Mouse (Mus musculus): ENCODE data around the gene Map4. TPM values are rescaled to one million over a fixed set of nuclear protein-coding genes. Genes with fewer than 3 reads are reported as not detected.
"Not testable (repeated sequence)": the region's sequence is repeated elsewhere in the genome, so short reads cannot be mapped to it uniquely, and the experiment has no call there.

Gene Map4
- polyA plus RNA-seq, 1 experiment from 2014 or later: 11.9 TPM

DNA sequence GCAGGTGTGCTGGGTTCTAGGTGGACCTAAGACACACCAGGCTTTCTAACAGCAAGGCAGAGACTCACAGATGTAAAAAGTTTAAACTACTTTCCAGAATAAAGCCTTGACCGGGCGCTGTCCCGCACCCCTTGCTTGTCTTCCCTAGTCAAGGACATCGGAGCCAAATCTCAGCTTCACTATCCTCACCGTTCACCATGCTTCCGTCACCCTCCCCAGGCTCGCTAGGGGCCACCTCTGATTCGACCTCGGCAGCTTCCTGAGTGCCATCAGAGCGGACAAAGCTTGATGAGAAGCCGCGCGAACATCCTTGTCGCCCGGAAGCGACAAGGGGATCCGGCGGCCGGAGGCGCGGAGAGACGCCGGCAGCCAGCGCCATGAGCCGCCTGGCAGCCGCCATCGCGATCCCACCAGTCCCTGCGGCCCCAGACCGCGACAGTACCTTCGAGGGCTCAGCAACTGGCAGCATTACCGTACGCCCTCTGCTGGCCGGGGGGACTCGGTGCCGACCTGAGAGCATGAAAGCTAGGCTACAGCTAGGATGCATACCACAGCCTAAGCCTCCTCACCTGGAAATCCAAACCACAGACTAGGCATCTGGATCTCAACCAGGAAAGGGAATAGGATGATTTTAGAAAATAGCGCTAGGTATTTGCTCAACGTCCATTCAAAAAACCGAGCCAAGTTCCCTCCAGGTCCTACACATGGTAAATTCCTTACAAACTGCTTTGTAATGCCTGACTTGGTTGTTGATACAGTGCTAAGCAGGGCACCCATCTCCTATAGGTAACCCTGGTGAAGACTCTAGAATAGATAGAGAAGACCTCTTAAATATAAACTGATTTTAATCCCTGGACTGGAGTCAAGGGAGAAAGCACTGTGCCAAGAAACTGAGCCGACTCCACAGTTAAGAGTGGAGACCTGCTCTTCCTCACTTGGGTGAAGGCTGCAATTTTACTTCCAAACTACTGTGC, 169.7 kb downstream of the Map4 start:
- H3K27ac ChIP-seq (replicated peaks): 0 out of 2 replicates have a peak overlapping the region, but pooled peaks have one; percentile 30
- 3% methylated on average over 41 of the region's 41 CpGs for WGBS (ENCODE audit: insufficient replicate concordance)
- H3K9me3 ChIP-seq (replicated peaks): no peaks in the 10 kb centered on the region
- peaks cover 31% of the 10 kb centered on the region for H3K36me3 ChIP-seq (replicated peaks)
- H3K9ac ChIP-seq: peak overlapping the region; percentile 81
- peak overlapping the region; percentile 77 for H3K4me2 ChIP-seq
- peak; percentile 91 for ATAC-seq (ENCODE audit: insufficient read depth)
- no peaks in the 10 kb centered on the region for H3K27me3 ChIP-seq
- H3K4me3 ChIP-seq (replicated peaks): peak overlapping the region; percentile 91
- peaks cover 12% of the 10 kb centered on the region for H3K4me1 ChIP-seq (replicated peaks)

DNA sequence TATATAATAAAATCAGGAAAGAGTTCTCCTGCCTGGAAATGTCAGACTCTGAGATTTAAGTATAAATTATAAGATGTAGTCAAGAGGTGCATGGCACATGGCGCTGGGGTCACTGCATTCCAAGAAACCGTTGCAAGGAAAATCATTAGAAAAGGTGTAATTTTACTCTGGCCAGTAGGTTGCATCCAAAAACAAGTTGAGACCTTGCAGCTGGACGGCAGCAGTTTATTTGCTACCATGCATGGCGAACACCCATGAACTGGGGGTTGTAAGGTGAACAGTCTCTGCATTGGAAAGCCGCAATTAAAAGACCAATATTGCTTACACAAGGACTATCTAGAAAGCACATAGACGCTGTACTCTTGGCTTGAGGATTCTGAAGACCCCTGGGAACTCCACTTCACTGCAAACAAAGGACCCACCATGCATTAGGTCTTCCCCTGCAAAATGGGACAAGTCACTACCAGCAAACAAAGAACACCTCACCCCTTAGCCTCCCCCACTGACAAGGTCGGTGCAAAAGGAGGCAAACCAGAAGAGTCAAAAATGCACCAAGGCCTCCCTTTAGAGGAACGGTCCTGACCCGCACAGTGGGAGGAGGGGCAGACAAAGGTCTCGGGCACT, 185.2 kb downstream of the Map4 start:
- no peaks in the 10 kb centered on the region for H3K27me3 ChIP-seq
- peaks cover 23% of the 10 kb centered on the region for H3K4me1 ChIP-seq (replicated peaks)
- H3K36me3 ChIP-seq (replicated peaks): peaks cover 16% of the 10 kb centered on the region
- ATAC-seq (ENCODE audit: insufficient read depth): no peak
- H3K9ac ChIP-seq: peak overlapping the region; percentile 93
- peak overlapping the region; percentile 96 for H3K27ac ChIP-seq (replicated peaks)
- peak overlapping the region; percentile 87 for H3K4me2 ChIP-seq
- H3K4me3 ChIP-seq (replicated peaks): peak overlapping the region; percentile 98
- 12% methylated on average over 10 of the region's 10 CpGs for WGBS (ENCODE audit: insufficient replicate concordance)
- no peaks in the 10 kb centered on the region for H3K9me3 ChIP-seq (replicated peaks)

DNA sequence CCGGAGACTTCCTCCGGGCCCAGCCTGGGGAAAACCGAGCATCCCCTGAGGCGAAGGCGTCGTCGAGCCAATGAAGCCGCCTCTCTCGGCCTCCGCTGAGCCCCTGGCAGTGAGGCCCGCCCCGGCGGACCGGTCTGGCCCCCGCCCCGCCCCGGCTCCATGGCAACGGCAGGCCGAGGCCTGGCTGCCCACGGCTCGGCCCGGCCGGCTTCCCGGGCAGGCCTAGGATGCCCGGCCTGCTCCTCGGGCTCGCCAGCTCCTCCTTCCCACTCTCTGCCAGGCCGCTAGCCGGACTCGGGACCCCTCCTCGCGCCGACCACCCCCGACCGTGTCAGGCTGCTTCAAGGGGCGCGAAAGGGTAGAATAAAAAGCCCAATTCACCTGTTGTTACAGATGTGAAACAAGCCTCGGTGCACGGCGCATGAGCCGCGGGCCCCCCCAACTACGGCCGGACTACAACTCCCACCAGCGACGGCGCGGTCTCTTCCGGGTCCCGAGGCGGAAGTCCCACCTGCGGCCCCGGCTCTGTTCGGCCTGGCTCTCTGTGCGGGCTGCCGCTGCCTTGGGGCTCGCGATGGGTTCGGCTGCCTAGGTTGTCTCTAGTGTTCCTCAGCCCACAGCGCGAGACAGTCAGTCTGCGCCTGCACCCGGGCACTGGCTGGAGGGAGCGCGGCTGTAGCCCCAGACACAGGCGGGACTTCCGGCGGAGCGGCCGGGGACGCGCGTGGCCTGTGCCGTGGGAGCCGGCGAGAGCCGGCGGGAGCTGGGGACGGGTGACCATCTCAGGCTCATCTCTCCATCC, 185.9 kb downstream of the Map4 start, which contains the start of gene Smarcc1:
Gene Smarcc1, plus strand, starts transcription at position 732 of the 802 bp plus-strand sequence.
- Histone ChIP-seq H3K4me2 (peak within 1 kb of the TSS; percentile 87), H3K4me3 (replicated peaks) (peak within 1 kb of the TSS; percentile 98), H3K9me3 (replicated peaks) (no peaks in the 10 kb centered on the region), H3K27me3 (no peaks in the 10 kb centered on the region), H3K27ac (replicated peaks) (peak within 1 kb of the TSS; percentile 96), H3K4me1 (replicated peaks) (peaks cover 23% of the 10 kb centered on the region), H3K36me3 (replicated peaks) (peaks cover 13% of the 10 kb centered on the region; the same call in 1 of the 2 replicates), H3K9ac (peak within 1 kb of the TSS; percentile 93)
- peak; percentile 97 for ATAC-seq (ENCODE audit: insufficient read depth)
- under 1% methylated on average over 79 of the region's 79 CpGs for WGBS (ENCODE audit: insufficient replicate concordance)

DNA sequence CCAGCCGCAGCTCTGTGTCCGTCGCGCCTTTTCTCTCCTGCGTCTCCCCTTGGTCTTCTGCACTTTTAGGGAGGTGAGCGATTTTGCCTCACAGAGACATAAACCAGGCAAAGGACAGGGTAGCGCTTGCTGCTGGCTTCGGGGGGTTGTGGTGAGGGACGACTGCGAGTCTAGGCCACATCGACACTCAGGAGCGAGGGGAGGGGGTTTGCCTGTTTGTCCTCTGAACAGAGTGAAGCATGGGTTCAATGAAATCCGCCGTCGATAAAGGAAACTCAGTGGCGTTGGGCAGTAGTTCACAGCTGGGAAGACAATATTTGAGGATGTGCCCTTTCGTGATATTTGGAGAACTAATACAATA, 186.5 kb downstream of the Map4 start, which contains the start of gene Dhx30:
Gene Dhx30, minus strand, starts transcription at position 52 of the 361 bp plus-strand sequence.
- Histone ChIP-seq H3K4me3 (replicated peaks) (peak within 1 kb of the TSS; percentile 98), H3K9me3 (replicated peaks) (no peaks in the 10 kb centered on the region), H3K36me3 (replicated peaks) (peaks cover 7% of the 10 kb centered on the region; the same call in 1 of the 2 replicates), H3K4me2 (peak within 1 kb of the TSS; percentile 87), H3K4me1 (replicated peaks) (peaks cover 23% of the 10 kb centered on the region), H3K9ac (peak within 1 kb of the TSS; percentile 93), H3K27ac (replicated peaks) (peak within 1 kb of the TSS; percentile 96), H3K27me3 (no peaks in the 10 kb centered on the region)
- no peak for ATAC-seq (ENCODE audit: insufficient read depth)
- WGBS (ENCODE audit: insufficient replicate concordance): 0% methylated on average over 17 of the region's 17 CpGs

DNA sequence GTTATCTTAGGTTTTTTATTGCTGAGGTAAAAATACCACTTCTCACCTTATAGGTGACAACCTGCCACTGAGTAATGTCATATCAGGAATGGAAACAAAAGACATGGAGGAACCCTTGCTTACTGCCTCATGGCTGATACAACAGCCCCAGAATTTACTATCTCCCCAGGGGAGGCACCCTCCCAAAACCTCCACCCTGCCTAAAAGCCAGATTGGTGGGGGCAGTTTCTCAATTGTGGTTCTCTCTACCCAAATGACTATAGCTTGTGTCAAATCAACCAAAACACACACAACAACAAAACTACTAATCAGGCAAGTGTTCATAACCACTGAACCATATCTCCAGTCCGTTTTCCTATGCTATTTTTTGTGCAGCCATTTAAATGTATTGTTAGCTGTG, 187.0 kb downstream of the Map4 start:
- peak overlapping the region; percentile 93 for H3K9ac ChIP-seq
- no peaks in the 10 kb centered on the region for H3K9me3 ChIP-seq (replicated peaks)
- H3K36me3 ChIP-seq (replicated peaks): peaks cover 2% of the 10 kb centered on the region; the same call in 1 of the 2 replicates
- ATAC-seq (ENCODE audit: insufficient read depth): no peak
- peak overlapping the region; percentile 87 for H3K4me2 ChIP-seq
- peaks cover 23% of the 10 kb centered on the region for H3K4me1 ChIP-seq (replicated peaks)
- no peaks in the 10 kb centered on the region for H3K27me3 ChIP-seq
- peak overlapping the region; percentile 98 for H3K4me3 ChIP-seq (replicated peaks)
- WGBS (ENCODE audit: insufficient replicate concordance): 51% methylated on average over 1 of the region's 1 CpGs
- H3K27ac ChIP-seq (replicated peaks): peak overlapping the region; percentile 96

DNA sequence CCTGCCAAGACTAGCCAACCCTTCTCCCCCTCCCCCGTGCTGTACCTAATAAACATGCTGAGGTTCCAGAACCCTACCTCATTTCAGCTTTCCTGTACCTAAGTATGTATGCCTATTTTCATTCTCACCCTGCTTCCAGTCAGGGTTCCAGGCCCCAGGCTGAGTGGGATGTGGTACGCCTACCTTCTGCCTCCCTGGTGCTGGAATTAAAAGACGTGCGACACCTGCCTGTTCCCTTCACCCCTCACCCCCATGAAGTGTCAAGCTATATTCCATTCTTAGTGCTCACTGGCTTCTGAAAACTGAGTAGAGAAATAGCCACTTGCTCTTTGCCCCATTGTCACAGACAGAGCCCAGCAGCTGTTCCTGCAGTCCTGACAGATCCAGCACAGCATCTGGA, 190.2 kb downstream of the Map4 start:
- Histone ChIP-seq H3K9me3 (replicated peaks) (no peaks in the 10 kb centered on the region), H3K27me3 (no peaks in the 10 kb centered on the region), H3K9ac (no peak overlapping the region), H3K4me3 (replicated peaks) (no peak overlapping the region), H3K4me2 (no peak overlapping the region), H3K27ac (replicated peaks) (no peak overlapping the region), H3K36me3 (replicated peaks) (no peaks in the 10 kb centered on the region), H3K4me1 (replicated peaks) (peaks cover 20% of the 10 kb centered on the region)
- no peak for ATAC-seq (ENCODE audit: insufficient read depth)
- WGBS (ENCODE audit: insufficient replicate concordance): 76% methylated on average over 4 of the region's 4 CpGs

DNA sequence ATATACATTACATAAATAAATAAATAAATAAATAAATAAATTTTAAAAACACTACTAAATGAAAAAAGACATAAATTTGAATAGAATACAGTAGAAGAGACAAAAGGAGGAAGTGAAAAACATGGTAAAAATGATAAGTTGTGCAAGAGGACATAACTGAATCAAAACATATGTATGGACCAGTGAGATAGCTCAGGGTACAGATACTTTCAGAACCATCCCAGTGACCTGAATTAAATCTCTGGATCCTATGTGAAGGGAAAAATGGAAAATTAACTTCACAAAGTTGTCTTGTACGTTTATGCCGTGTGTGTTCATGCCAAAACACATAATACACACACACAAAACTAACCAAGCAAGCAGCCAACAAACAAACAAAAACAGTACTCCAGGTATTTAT, 192.1 kb downstream of the Map4 start:
- H3K27ac ChIP-seq (replicated peaks): no peak overlapping the region
- no peaks in the 10 kb centered on the region for H3K9me3 ChIP-seq (replicated peaks)
- no peak overlapping the region for H3K4me3 ChIP-seq (replicated peaks)
- no peak overlapping the region for H3K9ac ChIP-seq
- no peaks in the 10 kb centered on the region for H3K36me3 ChIP-seq (replicated peaks)
- no peak for ATAC-seq (ENCODE audit: insufficient read depth)
- H3K4me1 ChIP-seq (replicated peaks): peaks cover 11% of the 10 kb centered on the region
- H3K27me3 ChIP-seq: no peaks in the 10 kb centered on the region
- WGBS (ENCODE audit: insufficient replicate concordance): 66% methylated on average over 2 of the region's 2 CpGs
- H3K4me2 ChIP-seq: no peak overlapping the region

DNA sequence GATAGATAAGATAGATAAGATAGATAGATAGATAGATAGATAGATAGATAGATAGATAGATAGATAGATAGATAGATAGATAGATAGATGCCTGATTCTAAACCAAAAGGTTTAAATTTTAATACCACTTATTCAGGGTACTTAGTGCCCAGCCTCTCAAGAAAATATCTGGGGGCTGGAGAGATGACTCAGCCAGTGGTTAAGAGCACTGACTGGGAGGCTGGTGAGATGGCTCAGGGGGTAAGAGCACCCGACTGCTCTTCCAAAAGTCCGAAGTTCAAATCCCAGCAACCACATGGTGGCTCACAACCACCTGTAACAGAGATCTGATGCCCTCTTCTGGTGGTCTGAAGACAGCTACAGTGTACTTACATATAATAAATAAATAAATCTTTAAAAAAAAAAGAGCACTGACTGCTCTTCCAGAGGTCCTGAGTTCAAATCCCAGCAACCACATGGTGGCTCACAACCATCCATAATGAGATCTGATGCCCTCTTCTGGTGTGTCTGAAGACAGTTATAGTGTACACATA, 192.8 kb downstream of the Map4 start:
- not testable (repeated sequence) for H3K4me3 ChIP-seq (replicated peaks); H3K27ac ChIP-seq (replicated peaks); H3K9ac ChIP-seq; H3K4me2 ChIP-seq; H3K4me1 ChIP-seq (replicated peaks); H3K27me3 ChIP-seq; H3K36me3 ChIP-seq (replicated peaks); H3K9me3 ChIP-seq (replicated peaks); ATAC-seq (ENCODE audit: insufficient read depth)
- 42% methylated on average over 2 of the region's 2 CpGs for WGBS (ENCODE audit: insufficient replicate concordance)

DNA sequence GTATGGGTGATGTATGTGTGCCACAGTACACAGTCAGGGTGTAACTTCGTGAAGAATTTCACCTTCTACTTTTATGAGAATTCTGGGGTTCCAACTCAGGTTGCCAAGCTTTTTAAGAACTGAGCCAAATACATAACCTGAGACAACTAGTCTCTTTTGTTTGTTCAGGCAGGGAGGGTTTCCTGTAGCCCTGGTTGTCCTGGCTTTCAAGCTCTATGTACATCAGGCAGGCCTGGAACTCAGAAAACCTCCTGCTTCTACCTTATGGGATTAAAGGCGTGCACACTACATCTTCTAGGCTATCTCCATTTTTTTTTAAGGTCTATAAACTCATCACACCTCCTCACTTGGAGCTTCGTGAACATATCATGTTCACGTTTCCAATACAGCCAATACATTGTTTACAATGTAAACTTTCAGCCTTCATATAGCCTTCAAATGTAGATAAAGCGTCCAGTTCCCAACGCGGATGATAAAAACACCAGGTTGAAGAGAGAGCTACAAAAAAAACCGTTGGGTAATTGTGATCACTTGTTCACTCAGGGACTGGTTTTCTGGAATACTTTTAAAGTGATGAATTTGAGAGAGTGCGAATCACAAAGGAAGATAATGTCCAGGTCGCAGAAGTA, 199.8 kb downstream of the Map4 start:
- 14% methylated on average over 10 of the region's 10 CpGs for WGBS (ENCODE audit: insufficient replicate concordance)
- H3K4me3 ChIP-seq (replicated peaks): peak overlapping the region; percentile 81
- H3K36me3 ChIP-seq (replicated peaks): peaks cover 12% of the 10 kb centered on the region
- H3K9me3 ChIP-seq (replicated peaks): no peaks in the 10 kb centered on the region
- peak overlapping the region; percentile 99 for H3K4me2 ChIP-seq
- peak overlapping the region; percentile 96 for H3K27ac ChIP-seq (replicated peaks)
- H3K9ac ChIP-seq: peak overlapping the region; percentile 62
- peak; percentile 5; the same call in 1 of the 2 replicates for ATAC-seq (ENCODE audit: insufficient read depth)
- no peaks in the 10 kb centered on the region for H3K27me3 ChIP-seq
- peaks cover 41% of the 10 kb centered on the region for H3K4me1 ChIP-seq (replicated peaks)

DNA sequence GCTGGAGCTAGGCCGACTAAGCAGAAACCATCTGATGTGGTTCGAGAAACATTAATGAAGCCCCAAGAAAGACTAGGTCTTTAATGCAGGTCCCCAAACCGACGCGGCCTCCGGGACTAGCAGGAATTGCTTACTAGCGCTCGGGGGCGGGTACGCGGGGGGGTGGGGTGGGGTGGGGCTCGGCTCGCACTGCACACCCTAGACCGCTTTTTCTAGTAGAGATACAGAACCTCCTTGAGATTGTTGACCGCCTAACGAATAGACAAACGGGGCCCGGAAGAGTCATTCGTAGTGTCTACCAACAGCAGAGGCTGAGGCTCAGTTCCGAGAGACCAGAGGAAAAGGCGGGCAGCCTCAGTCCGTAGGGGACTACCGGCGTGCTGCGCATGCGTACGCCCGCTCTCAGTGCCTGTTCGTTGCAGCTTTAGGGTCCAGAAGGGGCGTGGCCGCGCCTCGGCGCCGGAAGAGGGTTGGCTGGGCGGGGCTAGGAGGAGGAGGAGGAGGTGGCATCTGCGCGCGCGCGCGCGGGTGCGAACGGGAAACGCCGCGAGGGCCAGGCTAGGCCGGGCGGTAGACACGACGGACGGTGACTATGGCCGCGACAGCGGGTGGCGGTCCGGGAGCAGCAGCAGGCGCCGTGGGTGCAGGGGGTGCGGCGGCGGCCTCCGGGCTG, 200.4 kb downstream of the Map4 start:
- H3K27ac ChIP-seq (replicated peaks): peak overlapping the region; percentile 96
- no peaks in the 10 kb centered on the region for H3K27me3 ChIP-seq
- ATAC-seq (ENCODE audit: insufficient read depth): peak; percentile 93
- H3K4me2 ChIP-seq: peak overlapping the region; percentile 99
- no peaks in the 10 kb centered on the region for H3K9me3 ChIP-seq (replicated peaks)
- H3K4me3 ChIP-seq (replicated peaks): peak overlapping the region; percentile 81
- under 1% methylated on average over 64 of the region's 64 CpGs for WGBS (ENCODE audit: insufficient replicate concordance)
- peaks cover 18% of the 10 kb centered on the region for H3K36me3 ChIP-seq (replicated peaks)
- peak overlapping the region; percentile 80 for H3K9ac ChIP-seq
- peaks cover 41% of the 10 kb centered on the region for H3K4me1 ChIP-seq (replicated peaks)
